Mouse (Mus musculus) MEL-GATA-1-ER (cell line): ENCODE measurements around the gene Padi4.

Source experiments
- DNase-seq: peaks from one replicate; pipeline ENCODE4 v3.0.0-alpha.2; 2012; ENCODE audit warnings: low read depth; ENCODE audit errors: extremely low read depth

Padi4 gene

GRCm38 (mm10) chr4:140740655-140741054, 33.4 kb downstream of the Padi4 start:
- peak; percentile 33 for DNase-seq

- DNase-seq, result no peak
Observed at GRCm38 (mm10) chr4:140732871-140733270, 41.2 kb downstream of the Padi4 start.

GRCm38 (mm10) chr4:140731654-140732053, 42.4 kb downstream of the Padi4 start:
- DNase-seq, result no peak

- no peak for DNase-seq
Observed at GRCm38 (mm10) chr4:140726907-140727306, 47.1 kb downstream of the Padi4 start.

- DNase-seq, result no peak
Observed at GRCm38 (mm10) chr4:140724739-140725138, 49.3 kb downstream of the Padi4 start.

- DNase-seq, result no peak
Observed at GRCm38 (mm10) chr4:140723801-140724200, 50.2 kb downstream of the Padi4 start.

GRCm38 (mm10) chr4:140723192-140723591, 50.8 kb downstream of the Padi4 start:
- no peak for DNase-seq

GRCm38 (mm10) chr4:140722710-140723109, 51.3 kb downstream of the Padi4 start:
- no peak for DNase-seq

GRCm38 (mm10) chr4:140721968-140722490, 52.0 kb downstream of the Padi4 start:
- no peak for DNase-seq

GRCm38 (mm10) chr4:140720091-140720490, 53.9 kb downstream of the Padi4 start:
- no peak for DNase-seq

- DNase-seq, result no peak
Observed at GRCm38 (mm10) chr4:140718436-140718835, 55.6 kb downstream of the Padi4 start.

GRCm38 (mm10) chr4:140716994-140717393, 57.0 kb downstream of the Padi4 start:
- DNase-seq, result no peak

GRCm38 (mm10) chr4:140714586-140714985, 59.5 kb downstream of the Padi4 start:
- no peak for DNase-seq

- no peak for DNase-seq
Observed at GRCm38 (mm10) chr4:140713480-140714365, 60.3 kb downstream of the Padi4 start.

- no peak for DNase-seq
Observed at GRCm38 (mm10) chr4:140711360-140711759, 62.7 kb downstream of the Padi4 start.

- no peak for DNase-seq
Observed at GRCm38 (mm10) chr4:140710781-140711180, 63.3 kb downstream of the Padi4 start.

- no peak for DNase-seq
Observed at GRCm38 (mm10) chr4:140709617-140710016, 64.4 kb downstream of the Padi4 start.

GRCm38 (mm10) chr4:140709111-140709510, 64.9 kb downstream of the Padi4 start:
- no peak for DNase-seq

- DNase-seq, result no peak
Observed at GRCm38 (mm10) chr4:140708297-140708927, 65.6 kb downstream of the Padi4 start.

GRCm38 (mm10) chr4:140707615-140708014, 66.4 kb downstream of the Padi4 start:
- no peak for DNase-seq

- no peak for DNase-seq
Observed at GRCm38 (mm10) chr4:140704166-140704565, 69.9 kb downstream of the Padi4 start.

GRCm38 (mm10) chr4:140703636-140704035, 70.4 kb downstream of the Padi4 start:
- DNase-seq, result no peak
